Mouse (Mus musculus) cerebellum, adult 2 months (tissue): ENCODE measurements around the gene Strn. TPM values are rescaled to one million over a fixed set of nuclear protein-coding genes. Genes with fewer than 3 reads are reported as not detected.

ENCODE experiments used
- DNase-seq, 2 experiments: peaks; one replicate each; pipeline ENCODE4 v3.0.0; 2021
- H3K27ac ChIP-seq: fragments of 200-500 bp; 2 replicates; pipeline ENCODE4 v1.5.1; 2012; ENCODE audit warnings: low read length, control low read depth, inconsistent platforms; ENCODE audit not compliant: insufficient read depth
- H3K27me3 ChIP-seq: fragments of 200-500 bp; 2 replicates; pipeline ENCODE4 v1.6.1; 2012; ENCODE audit warnings: inconsistent platforms, mild to moderate bottlenecking, low read length, moderate library complexity; ENCODE audit not compliant: control insufficient read depth, insufficient read depth
- H3K4me1 ChIP-seq: fragments of 200-500 bp; 2 replicates; pipeline ENCODE4 v1.6.1; 2011; ENCODE audit warnings: low read length; ENCODE audit not compliant: control insufficient read depth, insufficient read depth
- H3K4me3 ChIP-seq: fragments of 200-500 bp; replicated peaks from 2 replicates; pipeline ENCODE3; 2011; ENCODE audit warnings: mild to moderate bottlenecking, low read depth, low read length, control low read depth; ENCODE audit not compliant: insufficient read depth
- CTCF ChIP-seq: fragments of 200-500 bp; IDR thresholded peaks from 2 replicates; pipeline ENCODE4 v1.5.1; 2011; ENCODE audit warnings: low read depth, mild to moderate bottlenecking, control low read depth, low read length, moderate library complexity, borderline replicate concordance; ENCODE audit not compliant: insufficient read depth
- POLR2A ChIP-seq: fragments of 200-500 bp; IDR thresholded peaks from 2 replicates; pipeline ENCODE4 v1.6.1; 2011; ENCODE audit warnings: low read length, control low read depth, borderline replicate concordance; ENCODE audit not compliant: insufficient read depth
- WGBS: fragments of 180-500 bp; shearing (Covaris S2); methylation state at CpG from one replicate; pipeline ENCODE4 v1.1.7; 2018; 5-methylcytosine and 5-hydroxymethylcytosine counted together
- polyA plus RNA-seq: library from polyadenylated mRNA; depleted of rRNA; stranded (reverse); fragments of >200 nt; gene quantifications from 2 replicates; pipeline ENCODE4 v1.2.3, GENCODE M21; 2012

Gene Strn
- polyA plus RNA-seq, 1 experiment = 25.0 TPM

DNA sequence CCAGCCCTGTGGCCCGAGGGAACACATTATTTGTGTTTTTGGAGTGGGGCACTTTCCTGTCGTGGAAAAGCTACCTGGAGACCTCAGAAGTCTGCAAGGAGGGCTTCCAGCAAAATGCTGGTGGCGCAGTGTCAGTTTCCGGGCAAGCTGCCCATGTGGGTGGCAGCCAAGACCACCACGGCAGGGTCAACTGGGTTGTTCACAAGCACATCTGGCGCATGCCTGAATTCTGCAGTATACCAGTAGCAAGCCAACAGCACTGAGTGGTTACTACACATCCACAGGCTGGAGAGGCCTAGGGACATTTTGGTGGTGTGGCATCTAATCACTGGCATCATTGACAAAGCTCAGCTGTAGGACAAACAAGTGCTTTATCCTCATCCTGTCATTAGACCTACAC, 97.9 kb downstream of the Strn start:
- 26% methylated on average over 6 of the region's 6 CpGs for WGBS

GRCm38 (mm10) chr17:78637140-78637539, 99.9 kb downstream of the Strn start:
- Histone ChIP-seq H3K4me3 (no peak overlapping the region), H3K4me1 (no peaks in the 10 kb centered on the region), H3K27me3 (no peaks in the 10 kb centered on the region), H3K27ac (no peak overlapping the region)
- DNase-seq = no peak
- no peak for TF ChIP-seq CTCF
- no peak for TF ChIP-seq POLR2A
- 97% methylated on average over 7 of the region's 7 CpGs for WGBS

More for the DNA sequence above, 97.9 kb downstream of the Strn start:
- TF ChIP-seq POLR2A (no peak), CTCF (no peak)
- H3K27me3 ChIP-seq = no peaks in the 10 kb centered on the region
- peak in 1 of 2 experiments; percentile 5 for DNase-seq
- H3K4me3 ChIP-seq = no peak overlapping the region
- no peak overlapping the region for H3K27ac ChIP-seq
- 0 out of 2 replicates have a peak, but pooled peaks cover 3% of the 10 kb centered on the region for H3K4me1 ChIP-seq

DNA sequence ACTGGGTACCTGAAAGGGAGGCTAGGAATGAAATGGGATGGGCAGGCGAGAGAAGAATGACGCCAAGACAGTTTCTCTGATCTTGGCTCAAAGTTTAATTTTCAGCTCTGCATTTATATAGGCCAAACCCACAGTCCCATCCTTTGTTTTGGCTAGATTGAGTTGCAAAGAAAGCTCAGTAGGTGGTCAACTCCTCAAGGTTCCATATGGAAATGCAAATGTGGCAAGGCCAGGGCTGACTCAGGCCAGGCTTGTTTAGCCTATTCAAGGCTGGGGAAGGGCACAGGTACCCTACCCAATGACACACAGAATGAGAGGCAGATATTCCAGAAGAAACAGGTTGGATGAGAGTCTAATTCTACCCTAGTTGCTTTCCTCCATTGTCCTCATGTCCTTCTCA, 101.4 kb downstream of the Strn start:
- no peak for DNase-seq
- Histone ChIP-seq H3K4me3 (no peak overlapping the region), H3K27me3 (no peaks in the 10 kb centered on the region), H3K4me1 (no peaks in the 10 kb centered on the region), H3K27ac (no peak overlapping the region)
- no peak for TF ChIP-seq POLR2A
- no peak for TF ChIP-seq CTCF
- 74% methylated on average over 2 of the region's 2 CpGs for WGBS

- no peak for TF ChIP-seq CTCF
- no peak for TF ChIP-seq POLR2A
- no peak overlapping the region for H3K27ac ChIP-seq
- no peak overlapping the region for H3K4me3 ChIP-seq
- no peaks in the 10 kb centered on the region for H3K4me1 ChIP-seq
- DNase-seq = no peak
- no peaks in the 10 kb centered on the region for H3K27me3 ChIP-seq
- WGBS = 97% methylated on average over 19 of the region's 19 CpGs
Measured at GRCm38 (mm10) chr17:78624941-78625340, 112.1 kb downstream of the Strn start.

- Histone ChIP-seq H3K27ac (no peak overlapping the region), H3K27me3 (no peaks in the 10 kb centered on the region), H3K4me1 (no peaks in the 10 kb centered on the region), H3K4me3 (no peak overlapping the region)
- 86% methylated on average over 4 of the region's 4 CpGs for WGBS
- TF ChIP-seq CTCF = no peak
- TF ChIP-seq POLR2A = no peak
- DNase-seq = no peak
Measured at GRCm38 (mm10) chr17:78621863-78622262, 115.1 kb downstream of the Strn start.

DNA sequence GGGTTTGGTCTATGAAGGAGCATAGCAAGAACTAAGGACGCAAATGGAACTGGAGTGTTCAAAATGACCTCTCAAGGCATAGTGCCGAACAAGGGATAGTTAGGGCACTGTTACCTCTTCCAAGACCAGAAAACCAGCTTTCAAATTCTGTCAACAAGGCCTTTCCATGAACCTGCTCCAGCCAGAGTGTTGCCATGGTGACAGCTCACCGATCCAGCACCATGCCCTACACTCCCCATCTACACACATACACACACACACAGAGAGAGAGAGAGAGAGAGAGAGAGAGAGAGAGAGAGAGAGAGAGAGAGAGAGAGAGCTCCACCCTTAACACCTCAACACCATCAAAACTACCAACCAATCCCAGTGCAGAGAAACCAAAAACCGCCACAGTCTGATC, 116.3 kb downstream of the Strn start:
- Histone ChIP-seq H3K4me1 (no peaks in the 10 kb centered on the region), H3K27me3 (no peaks in the 10 kb centered on the region), H3K27ac (no peak overlapping the region), H3K4me3 (no peak overlapping the region)
- DNase-seq = no peak
- WGBS = 85% methylated on average over 4 of the region's 4 CpGs
- TF ChIP-seq CTCF (no peak), POLR2A (no peak)

GRCm38 (mm10) chr17:78619981-78620380, 117.0 kb downstream of the Strn start:
- H3K27me3 ChIP-seq = no peaks in the 10 kb centered on the region
- no peak overlapping the region for H3K4me3 ChIP-seq
- H3K4me1 ChIP-seq = no peaks in the 10 kb centered on the region
- DNase-seq = no peak
- WGBS = 90% methylated on average over 7 of the region's 7 CpGs
- no peak overlapping the region for H3K27ac ChIP-seq
- TF ChIP-seq CTCF (no peak), POLR2A (no peak)

DNA sequence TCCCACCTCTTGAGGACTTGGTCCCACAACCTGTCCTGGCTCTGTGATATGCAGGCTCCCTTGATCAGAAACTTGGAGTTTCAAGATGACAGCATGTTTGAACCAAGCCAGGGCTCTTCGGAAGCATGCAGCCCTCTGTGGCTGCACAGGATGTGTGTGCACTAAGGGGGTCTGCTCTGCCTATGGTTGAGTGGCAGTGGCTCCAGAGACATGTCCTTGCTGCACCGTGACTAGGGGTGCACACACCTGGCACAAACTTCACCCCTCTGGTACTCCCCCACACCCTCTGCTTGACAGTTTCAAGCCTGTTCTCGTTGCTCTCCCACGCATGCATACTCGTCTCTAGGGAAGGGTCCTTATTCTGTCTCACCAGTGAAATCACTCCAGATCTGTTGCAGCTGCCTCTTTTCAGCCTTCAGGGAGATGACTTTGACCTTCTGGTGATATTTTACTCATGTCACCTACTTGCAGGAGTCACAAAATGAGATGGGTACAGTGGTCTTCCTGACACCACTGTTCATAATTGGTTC, 118.8 kb downstream of the Strn start:
- 82% methylated on average over 5 of the region's 5 CpGs for WGBS
- no peak for DNase-seq
- no peak overlapping the region for H3K27ac ChIP-seq

GRCm38 (mm10) chr17:78615096-78615495, 121.9 kb downstream of the Strn start:
- TF ChIP-seq POLR2A (no peak), CTCF (no peak)
- 88% methylated on average over 3 of the region's 3 CpGs for WGBS
- Histone ChIP-seq H3K27me3 (no peaks in the 10 kb centered on the region), H3K4me1 (no peaks in the 10 kb centered on the region), H3K4me3 (no peak overlapping the region), H3K27ac (no peak overlapping the region)
- DNase-seq = no peak

More for the DNA sequence above, 118.8 kb downstream of the Strn start:
- no peaks in the 10 kb centered on the region for H3K4me1 ChIP-seq
- TF ChIP-seq POLR2A (no peak), CTCF (no peak)
- no peaks in the 10 kb centered on the region for H3K27me3 ChIP-seq
- H3K4me3 ChIP-seq = no peak overlapping the region
